Mouse (Mus musculus) mouse embryonic stem cell (cell line): ENCODE results near the gene Cat.

ENCODE experiments used
- in situ Hi-C, 2 experiments: fragments of 300-500 bp; cut with MboI; formaldehyde crosslinking; loops; 1 replicate in 1 of 2; 3 replicates in 1 of 2; pipeline ENCODE4 v1.14.3; 2019 to 2020; ENCODE audit warnings: low sequenced_read_pairs in 2 of 2, low pct_unique_long_range_greater_than_20kb in 1 of 2, mixed read lengths in 1 of 2; ENCODE audit not compliant: unreplicated experiment in 1 of 2

Cat gene

GRCm38 (mm10) chr2:103411816-103412215 is 73.1 kb downstream of the Cat start:
- in situ Hi-C loops: no loop called here

- in situ Hi-C loops: no loop called here
These were observed 73.6 kb downstream of the Cat start, which contains the start of gene Elf5 for GRCm38 (mm10) chr2:103411348-103411747. Elf5 (plus strand) TSS chr2:103411688.

GRCm38 (mm10) chr2:103406239-103406638 is 78.7 kb downstream of the Cat start:
- in situ Hi-C loops: no loop called here
